Mouse (Mus musculus): ENCODE measurements around the gene Slc2a8.

DNA sequence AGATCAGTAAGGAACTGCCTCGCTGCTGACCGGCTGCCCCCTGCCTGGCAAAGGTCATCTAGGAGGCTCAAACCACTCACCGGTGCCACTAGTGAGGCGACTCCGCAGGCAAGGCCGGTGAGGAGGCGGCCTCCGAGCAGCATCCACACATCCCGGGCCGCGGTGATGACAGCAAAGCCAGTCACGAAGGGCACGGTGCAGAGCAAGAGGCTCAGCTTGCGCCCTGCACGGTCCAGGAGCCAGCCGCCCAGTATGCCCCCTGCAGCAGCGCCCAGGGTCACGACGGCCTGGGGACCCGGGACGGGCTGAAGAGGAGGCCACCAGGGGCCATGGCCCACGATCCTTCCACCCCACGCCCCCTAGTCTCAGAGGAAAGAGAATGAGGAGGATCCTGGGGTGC lies 602 bp downstream of the Slc2a8 start:
- no peak for TF ChIP-seq GATA1 (IDR thresholded peaks at IDR 0.05; ENCODE audit: borderline replicate concordance, low read length)
- TF ChIP-seq FLI1 (IDR thresholded peaks at IDR 0.05; ENCODE audit: low read length): no peak
